Mouse (Mus musculus) limb, embryonic 13.5 days (tissue): ENCODE measurements at regions not wholly inside any gene's neighbourhood (a gene's known extent, or its start where the extent isn't known, plus 50 kb on each side); places are given as distances from the start of the nearest gene placed in this dataset.

Experiments
- ATAC-seq: fragments of 200-750 bp; cut with Nextera tagmentation; 2 replicates; pipeline ENCODE4 v1.8.0; 2017; ENCODE audit warnings: low read depth, moderate number of reproducible peaks, moderate TSS enrichment; ENCODE audit not compliant: low FRiP score
- H3K27ac ChIP-seq: fragments of 300-500 bp; sonication (generic); 2 replicates; pipeline ENCODE4 v1.5.1; 2015; ENCODE audit warnings: inconsistent platforms, mild to moderate bottlenecking, moderate library complexity
- H3K27me3 ChIP-seq: fragments of 300-500 bp; sonication (generic); 2 replicates; pipeline ENCODE4 v1.6.1; 2015; ENCODE audit warnings: mild to moderate bottlenecking, inconsistent platforms
- H3K36me3 ChIP-seq: fragments of 300-500 bp; sonication (generic); 2 replicates; pipeline ENCODE4 v1.6.1; 2015; ENCODE audit warnings: inconsistent platforms, mild to moderate bottlenecking, moderate library complexity
- H3K4me1 ChIP-seq: fragments of 300-500 bp; sonication (generic); 2 replicates; pipeline ENCODE4 v1.6.1; 2015; ENCODE audit warnings: inconsistent platforms
- H3K4me2 ChIP-seq: fragments of 300-500 bp; sonication (generic); replicated peaks from 2 replicates; pipeline ENCODE4 v1.6.1; 2015; ENCODE audit warnings: inconsistent platforms, mild to moderate bottlenecking, moderate library complexity
- H3K4me3 ChIP-seq: fragments of 300-500 bp; sonication (generic); 2 replicates; pipeline ENCODE4 v1.5.1; 2015; ENCODE audit warnings: moderate library complexity, mild to moderate bottlenecking, inconsistent platforms
- H3K9ac ChIP-seq: fragments of 300-500 bp; sonication (generic); 2 replicates; pipeline ENCODE4 v1.6.1; 2015; ENCODE audit warnings: mild to moderate bottlenecking, inconsistent platforms
- H3K9me3 ChIP-seq: fragments of 300-500 bp; sonication (generic); 2 replicates; pipeline ENCODE4 v1.6.1; 2016; ENCODE audit warnings: inconsistent platforms
- WGBS: fragments of 180-500 bp; shearing (Covaris S2); methylation state at CpG from one replicate; pipeline ENCODE4 v1.1.7; 2015; 5-methylcytosine and 5-hydroxymethylcytosine counted together

- Histone ChIP-seq H3K27me3 (no peaks in the 10 kb centered on the region), H3K9ac (no peak overlapping the region), H3K4me3 (no peak overlapping the region), H3K4me2 (no peak overlapping the region), H3K27ac (no peak overlapping the region), H3K9me3 (no peaks in the 10 kb centered on the region), H3K4me1 (no peaks in the 10 kb centered on the region), H3K36me3 (no peaks in the 10 kb centered on the region)
- WGBS = 85% methylated on average over 2 of the region's 2 CpGs
- ATAC-seq = no peak
Observed at GRCm38 (mm10) chr8:6991516-6991915, 1669.5 kb downstream of the Efnb2 start.

DNA sequence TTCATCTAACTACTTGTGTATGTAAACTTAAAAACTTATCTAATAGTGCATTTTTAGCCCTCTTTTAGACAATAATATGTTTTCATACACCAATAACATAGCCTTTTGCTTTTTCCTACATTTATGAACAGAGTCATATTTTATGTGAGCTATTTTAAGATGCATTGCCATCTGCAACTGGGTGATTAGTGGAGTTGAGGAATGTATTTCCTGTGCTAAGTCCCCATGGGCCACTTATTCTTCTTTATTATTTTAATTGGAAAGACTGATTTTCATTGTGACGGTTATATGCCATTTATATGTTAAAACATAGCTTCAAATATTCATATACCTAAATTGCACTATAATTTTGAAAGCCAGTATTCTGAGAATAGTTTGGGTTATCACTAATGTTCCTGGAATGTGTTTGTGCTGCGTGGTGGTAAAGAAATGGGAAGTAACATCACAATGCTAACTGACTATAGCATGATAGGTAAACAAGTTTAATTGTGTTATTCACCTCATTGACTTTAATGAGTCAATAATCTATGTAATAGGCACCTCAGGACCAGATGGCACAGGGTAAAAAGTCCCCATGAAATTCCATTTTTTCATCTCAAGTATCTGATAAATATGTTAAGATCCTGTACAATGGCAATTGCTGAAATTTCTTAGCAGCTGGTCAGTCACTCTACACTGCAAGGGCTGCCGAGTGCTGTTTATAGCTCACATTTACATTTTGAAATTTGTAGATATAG, 1671.5 kb downstream of the Efnb2 start:
- Histone ChIP-seq H3K4me3 (no peak overlapping the region), H3K27me3 (no peaks in the 10 kb centered on the region), H3K27ac (no peak overlapping the region), H3K9me3 (no peaks in the 10 kb centered on the region), H3K4me1 (no peaks in the 10 kb centered on the region), H3K4me2 (no peak overlapping the region), H3K9ac (no peak overlapping the region), H3K36me3 (no peaks in the 10 kb centered on the region)
- ATAC-seq = no peak
- WGBS = 62% methylated on average over 3 of the region's 3 CpGs

- Histone ChIP-seq H3K9me3 (no peaks in the 10 kb centered on the region), H3K4me3 (no peak overlapping the region), H3K9ac (no peak overlapping the region), H3K27ac (no peak overlapping the region), H3K4me1 (no peaks in the 10 kb centered on the region), H3K4me2 (no peak overlapping the region), H3K27me3 (no peaks in the 10 kb centered on the region), H3K36me3 (no peaks in the 10 kb centered on the region)
- ATAC-seq = no peak
Observed at GRCm38 (mm10) chr8:6973961-6974360, 1687.1 kb downstream of the Efnb2 start.

- H3K4me3 ChIP-seq = no peak overlapping the region
- H3K27me3 ChIP-seq = no peaks in the 10 kb centered on the region
- H3K36me3 ChIP-seq = no peaks in the 10 kb centered on the region
- no peaks in the 10 kb centered on the region for H3K9me3 ChIP-seq
- H3K4me2 ChIP-seq = no peak overlapping the region
- ATAC-seq = peak; percentile 54; the same call in 1 of the 2 replicates
- H3K4me1 ChIP-seq = no peaks in the 10 kb centered on the region
- H3K27ac ChIP-seq = no peak overlapping the region
- 62% methylated on average over 4 of the region's 4 CpGs for WGBS
- H3K9ac ChIP-seq = no peak overlapping the region
Observed at GRCm38 (mm10) chr8:6963006-6963799, 1697.8 kb downstream of the Efnb2 start.

GRCm38 (mm10) chr8:6958086-6958485, 1703.0 kb downstream of the Efnb2 start:
- Histone ChIP-seq H3K4me3 (no peak overlapping the region), H3K4me2 (no peak overlapping the region), H3K36me3 (no peaks in the 10 kb centered on the region), H3K27me3 (no peaks in the 10 kb centered on the region), H3K9ac (no peak overlapping the region), H3K27ac (no peak overlapping the region), H3K4me1 (no peaks in the 10 kb centered on the region), H3K9me3 (no peaks in the 10 kb centered on the region)
- no peak for ATAC-seq
- WGBS = 89% methylated on average over 5 of the region's 5 CpGs

DNA sequence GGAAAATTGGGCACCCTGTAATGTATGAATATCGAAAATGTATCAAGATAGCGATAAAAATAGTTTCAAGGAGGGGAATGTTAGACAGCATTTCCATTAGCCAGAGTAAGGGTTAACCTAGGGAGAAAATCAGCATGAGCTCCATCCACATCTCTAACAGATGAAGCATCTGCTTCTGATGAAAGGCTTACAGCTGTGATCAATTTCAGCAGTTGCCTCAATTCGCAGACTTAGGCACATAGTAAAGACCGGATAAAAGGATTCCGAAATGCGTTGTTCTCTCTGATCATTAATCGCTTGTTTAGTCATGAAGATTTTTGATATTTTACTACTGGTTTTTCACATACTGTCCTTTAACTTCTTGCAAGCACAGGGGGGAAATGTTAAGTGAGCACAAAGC, 1706.8 kb downstream of the Efnb2 start:
- no peak overlapping the region for H3K9ac ChIP-seq
- H3K4me2 ChIP-seq = no peak overlapping the region
- H3K4me3 ChIP-seq = no peak overlapping the region
- no peaks in the 10 kb centered on the region for H3K9me3 ChIP-seq
- H3K4me1 ChIP-seq = no peaks in the 10 kb centered on the region
- ATAC-seq = peak; percentile 51; the same call in 1 of the 2 replicates
- H3K27ac ChIP-seq = no peak overlapping the region
- no peaks in the 10 kb centered on the region for H3K27me3 ChIP-seq
- no peaks in the 10 kb centered on the region for H3K36me3 ChIP-seq
- whole genome bisulfite sequencing = 19% methylated on average over 7 of the region's 7 CpGs

DNA sequence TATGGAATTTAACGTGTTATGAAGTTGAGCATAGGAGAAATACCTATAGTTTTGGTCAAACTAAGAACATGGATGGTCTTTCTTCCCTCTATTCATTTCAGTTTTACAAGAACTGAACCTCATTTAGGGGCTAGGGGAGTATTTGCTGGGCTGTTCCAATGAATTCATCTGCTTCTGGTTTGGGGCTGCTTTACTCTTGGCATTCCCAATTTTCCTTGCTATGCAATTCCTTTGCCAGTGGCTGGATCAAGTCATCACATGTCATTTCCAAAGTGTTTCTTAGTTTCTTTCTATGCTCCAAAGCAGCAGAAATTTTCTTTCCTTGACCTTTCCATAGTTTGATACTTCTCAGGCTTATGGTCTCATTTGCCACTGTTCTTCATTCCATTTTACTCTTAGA, 1738.6 kb downstream of the Efnb2 start:
- Histone ChIP-seq H3K27ac (no peak overlapping the region), H3K27me3 (no peaks in the 10 kb centered on the region), H3K4me2 (no peak overlapping the region), H3K4me1 (no peaks in the 10 kb centered on the region), H3K9ac (no peak overlapping the region), H3K9me3 (no peaks in the 10 kb centered on the region), H3K36me3 (no peaks in the 10 kb centered on the region), H3K4me3 (no peak overlapping the region)
- ATAC-seq = peak; percentile 59; the same call in 1 of the 2 replicates
- 76% methylated on average over 1 of the region's 1 CpGs for WGBS

GRCm38 (mm10) chr8:6907682-6908081, 1753.4 kb downstream of the Efnb2 start:
- Histone ChIP-seq H3K27me3 (no peaks in the 10 kb centered on the region), H3K36me3 (no peaks in the 10 kb centered on the region), H3K4me1 (peaks cover 6% of the 10 kb centered on the region; the same call in 1 of the 2 replicates), H3K4me2 (peak overlapping the region; percentile 39), H3K9ac (no peak overlapping the region), H3K4me3 (peak overlapping the region; percentile 4; the same call in 1 of the 2 replicates), H3K9me3 (no peaks in the 10 kb centered on the region; the same call in 1 of the 2 replicates), H3K27ac (no peak overlapping the region)
- ATAC-seq = peak; percentile 82
- WGBS = 26% methylated on average over 3 of the region's 3 CpGs

- Histone ChIP-seq H3K9me3 (no peaks in the 10 kb centered on the region), H3K27me3 (no peaks in the 10 kb centered on the region), H3K27ac (no peak overlapping the region), H3K9ac (no peak overlapping the region), H3K4me2 (no peak overlapping the region), H3K4me1 (no peaks in the 10 kb centered on the region), H3K36me3 (no peaks in the 10 kb centered on the region), H3K4me3 (no peak overlapping the region)
- 58% methylated on average over 1 of the region's 1 CpGs for WGBS
- ATAC-seq = no peak
Observed at GRCm38 (mm10) chr8:6891456-6891855, 1769.6 kb downstream of the Efnb2 start.

DNA sequence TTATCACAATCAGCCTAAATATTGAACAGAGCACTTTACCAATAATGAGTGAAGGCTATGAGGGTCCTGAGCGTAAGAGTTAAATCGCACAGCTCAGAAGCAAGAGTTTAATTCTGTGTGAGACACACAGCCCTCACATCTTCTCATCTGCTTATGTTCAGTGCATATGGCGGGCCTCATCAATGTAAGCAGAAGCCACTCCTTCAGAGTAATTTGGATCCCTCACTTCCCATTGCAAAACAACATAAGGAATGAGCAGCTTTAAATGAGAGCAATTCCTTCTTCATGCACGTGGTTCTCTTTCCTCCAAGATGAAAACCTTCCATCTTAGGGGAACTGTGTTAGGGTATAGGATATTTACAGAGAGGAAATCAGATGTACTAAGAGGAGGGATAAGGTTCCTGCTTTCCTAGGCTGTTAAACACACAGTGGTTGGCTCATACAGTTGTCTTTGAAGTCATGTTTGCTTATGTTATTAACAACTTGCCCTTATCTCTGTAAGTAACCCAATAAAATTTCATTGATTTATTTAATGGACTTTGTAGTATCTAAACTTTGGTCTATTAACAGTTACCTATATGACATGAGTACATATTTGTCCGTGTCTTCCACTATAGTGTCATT, 1774.2 kb downstream of the Efnb2 start:
- no peaks in the 10 kb centered on the region for H3K4me1 ChIP-seq
- no peak for ATAC-seq
- no peak overlapping the region for H3K4me2 ChIP-seq
- WGBS = 85% methylated on average over 5 of the region's 5 CpGs
- no peaks in the 10 kb centered on the region for H3K27me3 ChIP-seq
- H3K9me3 ChIP-seq = no peaks in the 10 kb centered on the region
- H3K9ac ChIP-seq = no peak overlapping the region
- H3K4me3 ChIP-seq = no peak overlapping the region
- H3K27ac ChIP-seq = no peak overlapping the region
- H3K36me3 ChIP-seq = no peaks in the 10 kb centered on the region

DNA sequence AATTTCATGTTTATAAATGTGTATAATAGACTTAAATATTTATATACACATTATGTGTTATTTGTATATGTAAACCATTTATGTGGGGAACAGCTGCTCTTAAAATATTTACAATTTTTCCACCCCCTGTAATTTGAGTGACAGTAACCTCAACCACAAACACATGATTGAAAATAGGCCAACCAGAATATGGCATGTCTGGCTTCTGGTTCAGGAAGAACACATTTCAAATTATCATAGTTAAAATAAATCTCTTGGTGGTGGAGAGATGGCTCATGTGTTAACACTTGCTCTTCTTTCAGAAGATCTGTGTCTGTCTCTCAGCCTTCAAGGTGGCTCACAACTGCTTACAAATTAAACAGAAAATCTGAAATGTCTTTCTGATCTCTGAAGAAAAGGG, 1776.2 kb downstream of the Efnb2 start:
- Histone ChIP-seq H3K4me1 (no peaks in the 10 kb centered on the region), H3K9ac (no peak overlapping the region), H3K4me2 (no peak overlapping the region), H3K4me3 (no peak overlapping the region), H3K36me3 (no peaks in the 10 kb centered on the region), H3K27me3 (no peaks in the 10 kb centered on the region), H3K27ac (no peak overlapping the region), H3K9me3 (no peaks in the 10 kb centered on the region)
- ATAC-seq = no peak

- H3K4me1 ChIP-seq = no peaks in the 10 kb centered on the region
- no peaks in the 10 kb centered on the region for H3K36me3 ChIP-seq
- ATAC-seq = no peak
- H3K9me3 ChIP-seq = no peaks in the 10 kb centered on the region
- H3K4me3 ChIP-seq = no peak overlapping the region
- H3K27ac ChIP-seq = no peak overlapping the region
- no peak overlapping the region for H3K4me2 ChIP-seq
- WGBS = 93% methylated on average over 4 of the region's 4 CpGs
- no peaks in the 10 kb centered on the region for H3K27me3 ChIP-seq
- no peak overlapping the region for H3K9ac ChIP-seq
Observed at GRCm38 (mm10) chr8:6882626-6883025, 1777.5 kb upstream of the Slc10a2 start.
